Mouse (Mus musculus) embryonic fibroblast, embryonic 13.5 days (primary cell): Measurements from ENCODE around the gene Gspt1.

Source experiments
- CTCF ChIP-seq: IDR thresholded peaks from 2 replicates; pipeline ENCODE4 v1.5.1; 2011; ENCODE audit warnings: mild to moderate bottlenecking, control low read depth, low read length, moderate library complexity, borderline replicate concordance; ENCODE audit not compliant: insufficient read depth
- POLR2A ChIP-seq: IDR thresholded peaks from 2 replicates; pipeline ENCODE4 v1.6.1; 2011; ENCODE audit warnings: low read depth, mild to moderate bottlenecking, control low read depth, low read length, moderate library complexity

- TF ChIP-seq POLR2A (no peak), CTCF (no peak)
Observed at GRCm38 (mm10) chr16:11285949-11286348, 31.8 kb upstream of the Gspt1 start.
